Mouse (Mus musculus) kidney, postnatal 25 days (tissue): ENCODE measurements at regions not wholly inside any gene's neighbourhood (a gene's known extent, or its start where the extent isn't known, plus 50 kb on each side); places are given as distances from the start of the nearest gene placed in this dataset.

Experiments used
- DNase-seq, 2 experiments: peaks; one replicate each; pipeline ENCODE4 v3.0.0; 2021; ENCODE audit warnings: mixed read lengths in 2 of 2

DNA sequence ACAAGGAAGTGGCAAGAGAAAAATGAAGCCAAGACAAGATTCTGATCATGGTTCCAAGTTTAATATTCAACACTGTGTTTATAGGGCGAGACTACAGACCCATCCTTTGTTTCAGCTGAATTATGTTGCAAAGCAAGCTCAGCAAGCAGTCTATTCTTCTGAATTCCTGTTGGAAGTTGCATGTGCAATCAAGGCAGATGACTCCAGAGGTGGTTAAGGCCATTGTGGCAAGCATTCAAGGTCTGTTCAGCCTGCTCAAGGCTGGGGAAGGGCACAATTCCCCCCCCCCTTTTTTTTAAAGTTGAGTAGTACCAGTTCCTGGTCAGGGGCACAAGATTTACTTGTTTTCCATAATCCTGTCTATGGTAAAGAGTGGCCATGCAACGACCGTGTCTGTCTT lies 431.1 kb downstream of the 1810013L24Rik start:
- no peak for DNase-seq

DNA sequence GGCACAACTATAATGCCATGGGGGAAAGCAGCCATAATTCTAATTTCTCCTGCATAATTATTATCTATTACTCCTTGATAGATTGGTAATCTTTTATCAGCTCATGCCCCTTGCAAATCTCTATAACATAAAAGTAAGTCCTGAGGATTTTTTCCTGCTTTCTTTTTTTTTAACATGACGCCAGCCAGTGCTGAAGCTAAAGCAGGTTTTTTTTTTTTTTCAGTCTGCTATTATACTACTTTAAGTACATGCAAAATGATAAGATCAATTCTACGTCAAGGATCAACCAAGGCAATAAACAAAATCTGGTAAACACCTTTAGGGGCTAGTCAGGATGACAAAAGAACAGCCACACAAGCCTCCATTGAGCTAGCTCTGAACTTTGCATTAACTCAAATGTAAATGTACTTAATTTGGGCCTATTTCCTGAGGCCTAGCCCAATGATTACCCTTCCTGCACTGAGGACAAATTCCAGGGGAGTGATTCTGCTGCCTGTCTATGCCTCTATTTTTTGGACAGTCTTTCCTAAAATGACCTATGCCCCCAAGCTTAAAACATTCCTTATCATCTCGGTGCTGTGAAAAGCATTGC lies 434.8 kb downstream of the 1810013L24Rik start:
- no peak for DNase-seq

DNA sequence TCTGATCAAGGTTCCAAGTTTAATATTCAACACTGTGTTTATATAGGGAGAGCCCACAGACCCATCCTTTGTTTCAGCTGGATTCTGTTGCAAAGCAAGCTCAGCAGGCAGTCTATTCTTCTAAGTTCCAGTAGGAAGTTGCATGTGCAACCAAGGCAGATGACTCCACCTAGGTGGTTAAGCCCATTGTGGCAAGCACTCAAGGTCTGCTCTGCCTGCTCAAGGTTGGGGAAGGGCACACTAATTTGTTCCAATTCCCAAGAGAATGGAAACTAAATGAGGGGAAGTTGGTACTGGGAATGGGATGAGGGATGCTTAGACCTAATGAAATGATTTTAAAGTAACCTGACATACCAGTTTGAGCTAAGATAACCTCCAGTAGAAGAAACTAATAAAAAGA lies 437.3 kb downstream of the 1810013L24Rik start:
- no peak for DNase-seq

DNA sequence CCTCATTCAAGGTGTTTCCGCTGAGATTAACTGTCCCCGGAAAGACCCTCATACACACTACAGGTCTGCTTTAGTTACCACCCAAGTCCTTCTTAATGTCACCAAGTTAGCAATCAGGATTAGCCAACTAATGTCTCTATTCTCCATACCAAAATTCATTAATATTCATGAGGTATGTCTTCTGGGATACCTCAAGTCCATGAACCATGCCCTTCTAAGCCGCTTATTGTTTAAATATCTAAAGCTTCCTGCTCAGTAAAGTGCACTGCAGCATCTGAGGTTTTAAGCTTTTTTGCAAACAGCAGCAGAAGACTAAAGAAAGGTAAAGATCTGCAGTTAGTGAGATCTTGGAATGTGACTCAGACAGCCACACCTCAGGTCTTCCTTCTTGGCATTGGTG lies 440.2 kb downstream of the 1810013L24Rik start:
- DNase-seq, result no peak

DNA sequence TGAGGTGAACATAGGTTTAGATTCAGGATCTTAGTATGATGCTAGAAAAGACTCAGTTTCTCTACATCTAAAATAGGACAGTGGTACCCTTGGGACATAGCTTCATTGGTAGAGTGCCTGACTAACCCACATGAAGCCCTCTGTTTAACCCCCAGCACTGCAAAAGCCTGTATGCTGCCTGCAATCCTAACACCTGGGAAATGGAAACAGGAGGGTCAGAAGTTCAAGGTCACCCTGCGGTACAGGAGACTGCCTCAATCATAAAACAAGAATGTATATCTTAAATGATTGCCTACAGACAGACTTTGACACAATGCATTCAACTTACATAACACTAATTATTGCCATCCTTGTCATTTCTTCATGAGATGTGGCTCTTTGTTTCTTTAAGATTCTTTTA lies 440.8 kb downstream of the 1810013L24Rik start:
- no peak for DNase-seq

DNA sequence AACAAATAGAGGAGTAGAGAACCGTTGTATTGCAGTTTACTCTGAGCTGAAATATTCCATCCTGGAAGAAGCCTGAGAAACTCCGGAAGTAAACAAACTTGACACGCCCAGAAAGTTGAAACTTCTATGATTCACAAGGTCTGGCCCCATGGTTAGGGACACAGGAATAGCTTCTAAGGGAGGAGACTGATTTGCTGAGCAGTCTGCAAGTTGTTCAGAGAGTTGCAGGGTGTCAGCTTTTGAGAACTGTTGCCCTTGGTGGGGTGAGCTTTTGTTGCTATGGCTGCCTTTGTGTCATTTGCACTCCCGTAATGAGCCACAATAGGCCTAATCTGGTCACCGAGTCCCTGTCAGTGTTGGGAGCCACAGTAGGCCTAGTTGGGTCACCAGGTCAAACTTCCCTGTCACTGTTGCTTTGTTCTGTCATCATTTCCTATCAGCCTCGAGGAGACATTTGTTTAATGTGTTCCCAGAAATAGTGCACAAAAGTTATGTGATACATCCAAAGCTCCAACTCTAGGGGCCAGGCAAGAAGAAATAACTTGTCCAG lies 443.9 kb downstream of the 1810013L24Rik start:
- no peak for DNase-seq

DNA sequence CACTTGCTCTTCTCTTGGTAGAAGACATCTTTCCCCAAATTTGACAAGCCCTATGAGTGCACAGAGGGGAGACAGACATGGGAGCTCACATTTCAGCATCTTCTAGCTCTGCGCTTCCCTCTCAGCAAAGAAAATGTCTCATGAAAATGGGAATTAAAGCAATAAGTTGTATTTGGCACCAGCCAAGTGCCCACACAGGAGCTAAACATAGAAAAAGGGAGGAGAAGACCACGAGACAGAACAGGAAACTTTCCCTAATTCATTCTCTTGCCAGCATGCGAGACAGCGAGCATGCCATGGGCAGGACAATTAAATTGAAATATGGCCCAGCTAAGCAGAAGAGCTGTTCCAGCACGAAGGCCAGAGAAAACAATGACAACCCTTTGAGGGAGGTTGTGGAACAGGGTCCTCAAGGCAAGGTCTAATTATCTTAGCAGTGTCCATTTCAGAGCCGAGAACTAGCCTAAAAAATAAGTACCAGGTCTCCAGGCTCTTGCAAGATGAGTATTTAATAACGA lies 444.7 kb downstream of the 1810013L24Rik start:
- no peak for DNase-seq

DNA sequence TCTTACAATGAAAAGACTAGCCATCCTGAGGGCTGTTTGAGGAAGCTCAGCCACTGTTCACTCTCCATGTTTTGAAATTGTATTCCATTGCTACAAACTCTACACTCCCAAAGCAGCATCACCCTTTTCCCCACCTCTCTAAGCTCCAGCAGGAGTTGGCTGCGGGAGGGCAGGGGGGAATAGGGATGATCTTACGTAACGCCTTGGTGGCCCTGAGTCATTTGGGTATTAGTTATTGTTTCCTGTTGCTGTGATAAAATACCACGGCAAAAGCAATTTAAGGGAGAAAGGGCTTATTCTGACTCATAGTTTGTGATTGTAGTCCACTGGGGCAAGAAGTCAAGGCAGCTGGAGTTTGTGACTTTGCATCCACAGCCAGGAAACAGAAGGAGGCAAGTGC lies 445.5 kb downstream of the 1810013L24Rik start:
- DNase-seq, result no peak

DNA sequence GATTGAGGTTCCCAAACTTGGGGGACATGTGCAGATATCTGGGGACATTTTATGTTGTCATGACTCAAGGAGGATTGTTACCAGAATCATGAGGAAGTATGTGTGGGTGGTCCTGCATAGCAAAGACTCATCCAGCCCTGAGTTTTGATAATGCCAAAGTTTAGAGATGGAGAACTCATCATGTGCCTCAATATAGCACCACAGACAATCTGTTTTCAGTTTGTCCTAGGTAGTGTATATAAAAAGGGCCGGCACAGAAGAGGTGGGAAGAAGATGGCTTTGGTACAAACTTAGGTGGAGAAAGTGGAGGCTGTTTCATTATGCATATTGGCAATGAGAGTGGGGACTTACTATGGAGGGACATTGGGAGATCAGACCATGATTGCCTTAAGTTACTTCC lies 447.2 kb downstream of the 1810013L24Rik start:
- DNase-seq, result no peak

DNA sequence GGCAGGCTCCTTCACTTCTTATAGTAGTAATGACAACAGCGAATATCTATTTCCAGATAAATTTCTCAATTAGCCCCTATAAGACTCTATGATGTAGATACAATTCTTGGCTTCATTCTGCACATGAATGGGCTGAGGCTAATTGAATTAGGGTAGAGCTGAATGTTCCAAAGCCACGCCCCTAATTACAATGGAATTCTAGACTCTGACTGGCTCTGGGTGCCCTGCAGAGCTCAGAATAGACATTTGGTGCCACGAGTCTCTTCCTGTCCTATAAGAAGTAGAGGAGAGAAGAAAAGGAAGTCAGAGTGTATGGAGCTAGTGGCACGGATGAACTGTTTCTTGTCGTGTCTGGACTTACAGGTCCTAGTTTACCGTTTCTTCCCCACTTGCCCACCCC lies 449.8 kb downstream of the 1810013L24Rik start:
- DNase-seq, result no peak

DNA sequence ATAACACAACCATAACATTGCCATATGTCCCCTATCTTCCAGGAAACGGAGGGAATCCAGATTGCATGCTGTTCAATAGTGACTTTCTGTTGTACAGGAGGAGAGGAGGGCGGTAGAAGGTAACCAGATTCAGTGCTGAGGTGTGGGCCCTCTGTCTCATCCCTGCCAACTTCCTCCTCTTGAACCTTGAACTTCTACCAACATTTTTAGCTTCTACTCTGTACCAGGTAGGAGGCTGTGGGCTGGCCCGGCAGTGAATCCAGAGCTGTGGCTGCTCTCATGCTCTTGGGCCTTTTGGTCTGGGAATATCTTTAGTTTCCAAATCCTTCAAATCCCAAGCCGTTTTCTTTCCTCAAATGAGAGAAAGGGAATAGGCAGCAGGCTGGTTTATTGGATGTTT lies 450.5 kb downstream of the 1810013L24Rik start:
- DNase-seq, result no peak

DNA sequence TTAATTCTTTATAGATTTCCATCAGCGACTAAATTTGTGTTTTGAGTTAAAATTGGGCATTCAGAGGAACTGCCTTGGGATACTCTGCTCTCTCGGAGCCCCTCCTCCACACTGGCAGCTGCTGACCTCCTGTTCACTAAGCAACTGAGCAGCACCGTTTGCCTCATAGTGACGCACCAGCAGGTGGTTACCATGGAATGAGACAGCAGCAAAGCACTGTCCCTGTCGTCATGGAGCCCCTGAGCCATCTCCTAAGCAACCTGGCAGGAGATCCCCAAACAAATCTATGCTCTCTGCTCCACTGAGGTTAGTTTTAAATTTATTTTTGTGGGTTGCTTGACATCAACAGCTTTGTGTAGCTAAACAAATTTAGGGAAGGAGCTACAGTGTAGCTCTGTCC lies 451.0 kb downstream of the 1810013L24Rik start:
- DNase-seq, result no peak

DNA sequence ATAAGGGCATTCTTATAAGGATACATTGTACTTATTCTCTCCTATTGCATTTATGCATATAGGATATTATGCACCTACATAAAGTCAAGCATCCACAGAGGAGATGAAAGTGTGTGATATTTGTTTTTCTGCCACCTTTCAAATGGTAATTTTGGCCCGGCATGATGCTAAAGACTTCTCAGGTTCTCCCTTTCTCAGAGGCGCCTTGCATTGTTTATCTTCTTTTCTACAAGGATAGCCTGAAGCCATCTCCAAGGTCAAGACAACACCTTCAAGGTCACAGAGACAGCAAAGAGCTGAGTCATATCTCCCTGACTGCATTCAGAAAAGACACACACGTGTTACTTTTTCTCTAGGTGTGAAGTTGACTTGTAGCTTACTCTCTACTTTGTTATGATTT lies 454.5 kb downstream of the 1810013L24Rik start:
- DNase-seq, result no peak

DNA sequence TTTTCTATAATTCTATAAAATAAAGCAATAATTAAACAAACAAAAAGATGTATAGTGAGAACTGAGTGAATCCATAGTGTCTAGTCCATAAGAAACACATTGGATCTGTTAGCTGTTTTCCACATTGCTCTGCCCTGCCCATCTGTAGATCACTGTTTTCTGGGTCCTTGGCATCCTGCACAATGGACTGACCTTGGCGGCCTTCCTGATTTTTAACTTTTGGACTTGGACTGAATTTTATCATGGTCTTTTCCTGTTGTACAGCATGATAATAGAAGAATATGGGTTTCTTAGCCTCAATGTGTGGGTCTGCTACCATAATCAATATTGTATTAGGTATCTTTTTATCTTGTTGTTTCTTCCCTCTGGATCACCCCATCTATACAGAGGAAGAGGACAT lies 456.0 kb downstream of the 1810013L24Rik start:
- no peak for DNase-seq

DNA sequence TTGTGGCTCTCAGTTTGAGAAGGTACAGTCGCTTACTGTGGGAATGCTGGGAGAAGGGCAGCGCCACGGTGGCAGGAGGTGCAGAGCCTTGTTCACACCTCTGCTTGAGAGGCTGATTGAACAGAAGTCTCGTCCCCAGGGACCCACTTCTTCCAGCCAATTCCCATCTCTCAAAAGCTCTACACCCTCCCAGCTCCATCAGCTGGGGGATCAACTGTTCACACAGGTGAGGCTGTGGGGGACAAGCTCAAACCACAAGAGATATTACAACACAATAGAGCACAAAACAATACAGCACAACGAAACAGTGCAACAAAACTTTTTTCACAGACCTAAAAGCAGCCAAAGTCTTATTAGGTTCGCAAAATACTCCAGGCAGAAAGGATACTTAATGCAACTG lies 457.7 kb downstream of the 1810013L24Rik start:
- no peak for DNase-seq

DNA sequence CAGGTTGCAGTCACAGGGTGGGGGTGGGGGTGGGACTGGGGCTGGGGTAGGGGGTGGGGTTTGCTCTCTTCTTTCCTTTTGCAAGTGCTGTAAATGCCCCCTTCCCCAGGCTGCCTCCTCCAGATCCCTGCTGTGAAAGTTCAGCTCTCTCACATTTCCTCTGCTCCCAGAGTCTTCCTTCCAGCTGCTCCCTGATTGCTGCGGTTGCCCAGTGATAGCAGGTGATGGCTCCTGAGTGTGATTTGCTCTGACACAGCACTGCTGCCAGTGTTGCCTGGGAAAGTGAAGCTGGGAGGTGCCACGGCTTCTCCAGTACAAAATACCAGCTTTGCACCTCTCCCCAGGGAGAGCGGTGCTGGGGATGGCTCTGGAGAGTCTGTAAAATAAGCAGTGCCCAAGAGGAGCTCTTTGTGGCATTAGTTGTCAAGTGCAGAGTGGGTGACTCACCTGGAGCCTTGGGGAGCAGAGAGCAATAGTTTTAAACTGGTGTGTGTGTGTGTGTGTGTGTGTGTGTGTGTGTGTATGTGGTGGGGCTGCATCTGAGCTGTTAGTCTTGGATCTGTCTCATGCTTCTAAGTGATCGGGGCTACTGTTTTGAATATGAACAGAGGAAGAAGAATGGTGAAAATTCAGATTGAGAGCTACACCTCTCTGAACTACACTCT lies 461.6 kb downstream of the 1810013L24Rik start:
- DNase-seq, result no peak

DNA sequence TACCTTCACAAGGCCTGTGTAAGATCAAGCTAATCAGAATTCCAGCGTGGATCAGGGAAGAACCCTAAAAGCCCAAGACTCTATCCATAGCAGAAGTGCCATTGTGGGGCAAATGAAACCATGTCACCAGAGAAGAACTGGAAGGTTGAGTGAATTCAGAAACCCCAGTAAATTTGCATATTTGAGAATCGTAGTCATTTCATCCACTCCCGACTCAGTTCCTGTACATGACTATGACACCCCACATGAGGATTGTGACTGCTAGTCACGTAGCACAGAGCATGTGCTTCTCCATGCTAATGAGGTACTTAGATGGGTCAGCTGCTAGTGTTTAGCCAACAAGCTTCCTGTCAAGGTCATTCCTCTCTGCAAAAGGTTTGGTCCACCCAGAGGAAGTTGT lies 473.2 kb downstream of the 1810013L24Rik start:
- DNase-seq, result no peak

DNA sequence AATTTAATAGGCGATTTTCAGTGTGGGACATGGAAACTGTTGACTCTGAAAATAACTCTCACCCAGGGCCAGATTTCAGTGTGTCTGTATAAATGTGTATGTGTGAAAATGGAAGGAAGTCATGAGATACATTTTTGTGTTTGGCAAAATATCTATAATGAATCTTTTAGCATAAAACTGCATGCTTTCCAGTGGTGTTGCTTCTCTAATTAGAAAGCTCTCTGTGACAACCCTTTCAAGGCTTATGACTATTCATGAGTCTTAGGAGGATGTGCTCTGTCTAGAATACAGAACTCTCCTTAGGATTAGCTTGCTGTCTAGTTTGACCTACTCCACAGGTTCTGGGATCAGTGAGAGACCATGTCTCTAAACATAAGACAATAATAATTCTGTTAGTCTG lies 474.2 kb downstream of the 1810013L24Rik start:
- no peak for DNase-seq

DNA sequence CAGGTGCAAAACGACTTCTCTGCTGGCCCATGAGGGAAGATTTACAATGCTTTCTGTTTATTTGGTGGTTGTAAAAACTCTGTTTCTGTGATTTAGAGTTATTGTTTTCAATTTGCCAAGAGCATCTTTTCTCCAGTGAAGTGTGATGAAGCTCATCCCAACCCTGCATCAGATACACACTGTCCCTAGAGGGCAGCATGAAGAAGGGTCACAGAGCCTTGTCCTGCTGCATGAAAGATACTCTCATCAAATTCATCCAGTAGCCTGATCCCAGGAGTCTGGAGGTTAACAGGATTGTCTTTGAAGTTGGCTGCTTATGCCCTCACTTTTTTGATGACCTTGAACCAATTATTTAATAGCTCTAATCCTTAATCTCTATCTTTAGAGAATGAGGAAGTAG lies 480.8 kb downstream of the 1810013L24Rik start:
- no peak for DNase-seq

DNA sequence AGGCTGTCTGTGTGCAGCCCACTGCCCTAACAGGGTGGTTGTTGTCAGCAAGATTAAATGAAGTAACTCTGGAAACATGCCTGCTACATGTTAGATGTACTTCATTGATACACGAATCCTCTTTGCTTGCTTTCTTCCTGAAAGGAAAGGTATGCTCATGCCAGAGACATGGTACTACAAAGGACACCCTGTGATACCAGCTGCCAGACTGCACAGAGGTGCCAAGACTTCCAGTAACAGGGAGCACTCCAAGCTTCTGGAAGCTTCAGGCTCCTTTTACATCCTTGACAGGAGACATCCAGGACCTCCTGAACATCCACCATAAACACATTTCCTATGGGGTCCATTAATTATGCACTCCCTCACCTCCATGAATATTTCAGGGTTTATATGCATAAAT lies 505.7 kb downstream of the 1810013L24Rik start:
- DNase-seq, result no peak

DNA sequence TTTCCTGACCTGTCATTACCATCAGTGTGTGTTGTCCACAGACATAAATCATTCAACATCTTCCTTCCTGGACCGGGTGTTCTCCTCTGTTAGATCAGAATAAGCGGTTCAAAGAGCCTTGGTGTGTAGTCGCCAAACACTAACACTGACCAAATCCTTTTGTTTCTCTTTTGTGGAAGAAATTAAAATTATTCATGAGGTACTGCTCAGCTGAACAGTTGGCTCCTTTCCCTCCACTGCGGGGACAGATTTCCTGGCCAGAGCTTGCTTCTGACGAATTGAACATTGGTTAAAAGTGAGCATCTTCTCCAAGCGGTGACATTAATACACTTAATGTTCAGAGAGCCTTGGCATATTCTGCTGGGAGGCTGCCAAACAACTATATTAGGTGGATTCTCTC lies 506.2 kb downstream of the 1810013L24Rik start:
- DNase-seq, result no peak

DNA sequence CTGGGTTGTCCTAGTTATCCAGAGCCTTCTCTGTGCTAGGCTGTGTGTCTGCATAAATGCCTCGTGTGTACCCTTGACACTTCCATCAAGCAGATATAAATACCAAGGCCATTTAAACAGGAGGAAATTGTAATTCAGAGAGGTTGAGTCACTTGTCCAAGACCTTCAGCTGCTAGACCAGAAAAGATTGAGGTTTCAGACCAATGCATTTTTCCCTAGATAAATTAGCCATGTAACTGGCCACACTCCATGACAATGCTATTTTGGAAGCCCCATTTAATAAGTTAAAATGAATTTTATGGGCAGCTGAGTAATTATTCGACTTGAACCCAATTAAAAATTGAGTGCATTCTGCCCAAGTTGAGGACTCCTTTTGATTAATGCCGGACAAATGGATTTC lies 509.6 kb downstream of the 1810013L24Rik start:
- no peak for DNase-seq

DNA sequence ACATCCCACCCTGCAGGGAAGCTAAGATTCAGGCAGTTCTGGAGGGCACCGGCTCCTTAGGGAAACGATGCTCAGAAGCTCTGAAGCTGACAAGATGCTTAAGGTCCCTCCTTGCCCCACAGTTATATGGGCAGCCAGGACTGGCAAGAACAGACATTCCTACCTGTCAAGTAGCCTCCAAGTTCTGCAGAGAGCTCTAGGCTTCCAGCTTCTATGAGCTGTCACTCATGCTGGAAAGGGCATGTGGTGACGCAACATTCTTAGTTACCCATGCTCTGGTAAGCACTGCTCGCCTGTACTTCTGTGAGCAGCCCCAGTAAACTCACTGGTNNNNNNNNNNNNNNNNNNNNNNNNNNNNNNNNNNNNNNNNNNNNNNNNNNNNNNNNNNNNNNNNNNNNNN lies 511.3 kb downstream of the 1810013L24Rik start:
- no peak for DNase-seq

DNA sequence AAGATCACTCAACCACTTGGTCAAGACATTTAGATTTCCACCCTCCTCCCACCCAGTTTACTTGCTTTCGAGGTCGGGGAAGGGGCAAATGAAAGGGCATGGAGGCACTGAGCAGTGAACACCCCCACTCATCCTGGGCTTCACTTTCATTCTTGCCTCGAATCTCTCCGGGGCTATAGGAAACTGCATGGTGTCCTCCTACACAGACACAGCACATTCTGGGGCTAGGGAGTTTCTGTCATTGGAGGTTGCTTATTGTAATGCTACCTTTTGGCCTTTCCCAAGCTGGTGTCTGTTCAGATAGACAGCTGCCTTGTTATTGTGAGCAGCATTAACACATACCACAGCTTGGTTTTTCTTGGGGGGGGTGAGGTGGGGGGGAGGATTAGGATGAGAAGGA lies 523.9 kb downstream of the 1810013L24Rik start:
- DNase-seq, result no peak
